Mouse (Mus musculus) heart, adult 2 months (tissue): Measurements from ENCODE around the gene Acot2.

Experiments used
- CTCF ChIP-seq: fragments of 200-600 bp; IDR thresholded peaks from 2 replicates; pipeline ENCODE4 v1.8.1; 2022; ENCODE audit warnings: antibody characterized with exemption, mild to moderate bottlenecking, moderate library complexity
- EP300 ChIP-seq: fragments of 200-500 bp; IDR thresholded peaks from 2 replicates; pipeline ENCODE4 v1.6.1; 2011; ENCODE audit warnings: low read depth, low read length, control low read depth; ENCODE audit not compliant: insufficient read depth

- TF ChIP-seq EP300 (no peak), CTCF (no peak)
These were observed 26.0 kb downstream of the Acot2 start for GRCm38 (mm10) chr12:84013701-84014100.
